ENCODE assay signal across 18 mouse cellular contexts in genomic region chr4:83519807-83520206, GRCm38 (mm10).
"Had no signal": no experiment of that assay in that cellular context is flagged by ENCODE, and none has a peak within 500 bp of the region (broad histone marks: within the 10 kb centered on the region; RNA-seq: fewer than 3 reads in every experiment).

No protein-coding gene starts in this region.

- ATAC-seq: lung, postnatal 0 days; midbrain, embryonic 16.5 days had no signal

- H3K27me3 ChIP-seq: lung, embryonic 15.5 days; midbrain, embryonic 12.5 days; neural tube, embryonic 13.5 days; neural tube, embryonic 15.5 days had no signal

- DNase-seq: lung, postnatal 14 days; lung, postnatal 4 days; midbrain, embryonic 14.5 days; retina, postnatal 1 day; right cerebral cortex, adult 18-20 months; right cerebral cortex, postnatal 25 days; right cerebral cortex, postnatal 4 days; spleen, adult 18-20 months; thymus, adult 18-20 months; thymus, postnatal 36 days had no signal

- H3K27ac ChIP-seq: lung, embryonic 15.5 days; midbrain, embryonic 10.5 days; midbrain, embryonic 12.5 days; neural tube, embryonic 13.5 days; neural tube, embryonic 15.5 days had no signal

- H3K36me3 ChIP-seq: lung, embryonic 15.5 days; midbrain, embryonic 10.5 days; midbrain, embryonic 12.5 days; neural tube, embryonic 13.5 days; neural tube, embryonic 15.5 days had no signal

- H3K4me3 ChIP-seq: lung, embryonic 15.5 days; midbrain, embryonic 10.5 days; midbrain, embryonic 12.5 days; myocyte; neural tube, embryonic 13.5 days; neural tube, embryonic 15.5 days had no signal

- H3K4me2 ChIP-seq: lung, embryonic 15.5 days; midbrain, embryonic 12.5 days; neural tube, embryonic 13.5 days; neural tube, embryonic 15.5 days had no signal

- H3K9ac ChIP-seq: lung, embryonic 15.5 days; midbrain, embryonic 12.5 days; neural tube, embryonic 13.5 days; neural tube, embryonic 15.5 days had no signal

- H3K9me3 ChIP-seq: lung, embryonic 15.5 days; midbrain, embryonic 10.5 days; midbrain, embryonic 12.5 days; neural tube, embryonic 13.5 days; neural tube, embryonic 15.5 days had no signal
